Mouse (Mus musculus): ENCODE measurements at regions not wholly inside any gene's neighbourhood (a gene's known extent, or its start where the extent isn't known, plus 50 kb on each side); places are given as distances from the start of the nearest gene placed in this dataset.

DNA sequence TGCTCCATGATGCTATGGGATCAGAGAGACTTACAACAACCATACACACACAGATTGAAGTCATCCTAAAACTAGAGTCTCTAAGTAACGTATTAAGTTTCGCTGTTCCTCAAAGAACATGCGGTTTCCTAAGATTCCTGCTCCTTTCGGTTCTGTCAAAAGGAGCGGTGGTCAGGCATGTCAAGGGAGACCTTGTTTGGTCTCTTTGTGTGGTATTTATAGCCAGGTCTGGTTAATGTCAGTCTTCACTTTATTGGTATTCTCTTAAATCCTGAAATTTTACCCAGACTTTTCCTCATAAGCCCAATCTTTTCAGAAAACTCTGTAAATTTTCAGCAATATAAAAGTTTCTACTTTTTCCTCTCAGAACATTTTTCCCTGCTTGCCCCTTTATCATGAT is 166.5 kb downstream of the Isl1 start:
- no peak overlapping the region for H3K27ac ChIP-seq (ENCODE audit: low read depth, low read length)
- H3K9ac ChIP-seq (ENCODE audit: low read length) = no peak overlapping the region
- no peaks in the 10 kb centered on the region for H3K9me3 ChIP-seq (ENCODE audit: control insufficient read depth, low read length)
- WGBS = 86% methylated on average over 5 of the region's 5 CpGs
- H3K4me1 ChIP-seq (ENCODE audit: control insufficient read depth, insufficient read depth, low read length) = no peaks in the 10 kb centered on the region
- no peaks in the 10 kb centered on the region for H3K27me3 ChIP-seq (ENCODE audit: control insufficient read depth, insufficient read depth, low read length)
- H3K36me3 ChIP-seq (ENCODE audit: control insufficient read depth, insufficient read depth, low read length) = no peaks in the 10 kb centered on the region
- no peak overlapping the region for H3K4me3 ChIP-seq (ENCODE audit: low read depth, low read length)
- no peak overlapping the region for H3K4me2 ChIP-seq (ENCODE audit: low read depth)
- DNase-seq (ENCODE audit: low spot score) = no peak
- no peak for ATAC-seq (ENCODE audit: insufficient read depth, low FRiP score, low TSS enrichment)

DNA sequence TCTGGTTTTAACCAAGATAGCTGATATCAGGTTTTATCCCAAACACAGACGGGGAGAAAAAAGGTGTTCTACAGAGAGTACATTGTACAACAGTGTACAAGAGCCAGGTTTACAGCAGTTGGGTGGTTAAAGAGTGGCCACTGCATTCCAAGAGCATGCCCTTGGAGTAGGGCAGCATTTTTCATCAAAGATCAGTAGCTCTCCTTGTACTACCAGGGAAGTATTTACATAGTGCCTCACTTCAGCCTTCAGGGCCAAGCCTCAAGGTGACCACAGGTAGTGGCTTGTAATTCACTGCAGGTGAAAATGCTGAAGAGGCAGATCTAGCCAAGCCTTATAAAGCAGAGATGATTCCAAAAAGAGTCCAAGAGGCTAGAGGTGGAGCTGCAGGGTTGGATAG is 190.8 kb downstream of the Isl1 start:
- no peak for ATAC-seq (ENCODE audit: insufficient read depth, low FRiP score, low TSS enrichment)

DNA sequence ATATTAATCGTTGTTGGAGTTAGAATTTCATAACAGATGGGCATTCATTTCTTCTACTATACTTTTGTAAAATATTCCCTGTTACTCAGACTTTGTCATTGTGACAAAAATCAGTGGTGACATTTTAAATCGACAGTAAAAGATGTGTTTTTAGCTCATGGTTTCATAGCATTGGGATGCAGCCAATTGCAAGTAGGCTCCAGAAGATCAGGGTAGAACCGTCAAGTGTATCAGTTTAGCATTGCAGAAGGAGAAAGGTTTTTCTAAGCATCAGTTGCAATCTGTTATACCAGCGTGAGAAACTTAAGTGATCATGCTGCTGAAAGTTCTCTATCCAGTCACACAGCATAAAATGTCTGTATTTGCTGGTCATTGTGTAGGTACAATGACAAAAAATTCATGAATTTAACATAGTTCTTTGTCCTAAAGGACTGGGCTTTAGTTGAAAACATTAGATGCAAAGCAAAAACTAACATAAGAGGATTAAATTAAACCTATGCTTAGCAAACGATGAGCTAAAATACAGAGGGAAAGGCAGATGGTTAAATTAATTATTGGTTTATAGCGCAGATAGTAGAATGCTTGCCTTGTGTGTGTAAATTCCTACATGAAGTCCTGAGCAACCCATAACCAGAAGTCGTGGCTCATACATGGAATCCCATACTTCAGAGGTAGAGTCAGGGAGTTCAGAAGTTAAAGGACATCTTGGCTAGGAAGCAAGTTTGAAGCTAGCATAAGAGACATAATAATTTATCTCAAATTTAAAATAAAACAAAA is 198.3 kb downstream of the Isl1 start:
- no peaks in the 10 kb centered on the region for H3K4me1 ChIP-seq (ENCODE audit: control insufficient read depth, insufficient read depth, low read length)
- WGBS = 87% methylated on average over 7 of the region's 7 CpGs
- H3K9me3 ChIP-seq (ENCODE audit: control insufficient read depth, low read length) = no peaks in the 10 kb centered on the region
- no peak overlapping the region for H3K27ac ChIP-seq (ENCODE audit: low read depth, low read length)
- no peak overlapping the region for H3K9ac ChIP-seq (ENCODE audit: low read length)
- no peak for ATAC-seq (ENCODE audit: insufficient read depth, low FRiP score, low TSS enrichment)
- H3K4me3 ChIP-seq (ENCODE audit: low read depth, low read length) = no peak overlapping the region
- H3K4me2 ChIP-seq (ENCODE audit: low read depth) = no peak overlapping the region
- no peaks in the 10 kb centered on the region for H3K36me3 ChIP-seq (ENCODE audit: control insufficient read depth, insufficient read depth, low read length)
- no peak for DNase-seq (ENCODE audit: low spot score)
- H3K27me3 ChIP-seq (ENCODE audit: control insufficient read depth, insufficient read depth, low read length) = no peaks in the 10 kb centered on the region

More for the DNA sequence above, 190.8 kb downstream of the Isl1 start:
- no peaks in the 10 kb centered on the region for H3K4me1 ChIP-seq (ENCODE audit: control insufficient read depth, insufficient read depth, low read length)
- no peak overlapping the region for H3K27ac ChIP-seq (ENCODE audit: low read depth, low read length)
- WGBS = 88% methylated on average over 1 of the region's 1 CpGs
- H3K36me3 ChIP-seq (ENCODE audit: control insufficient read depth, insufficient read depth, low read length) = no peaks in the 10 kb centered on the region
- no peaks in the 10 kb centered on the region for H3K27me3 ChIP-seq (ENCODE audit: control insufficient read depth, insufficient read depth, low read length)
- no peaks in the 10 kb centered on the region for H3K9me3 ChIP-seq (ENCODE audit: control insufficient read depth, low read length)
- H3K9ac ChIP-seq (ENCODE audit: low read length) = no peak overlapping the region
- no peak overlapping the region for H3K4me3 ChIP-seq (ENCODE audit: low read depth, low read length)
- no peak overlapping the region for H3K4me2 ChIP-seq (ENCODE audit: low read depth)
- DNase-seq (ENCODE audit: low spot score) = no peak

DNA sequence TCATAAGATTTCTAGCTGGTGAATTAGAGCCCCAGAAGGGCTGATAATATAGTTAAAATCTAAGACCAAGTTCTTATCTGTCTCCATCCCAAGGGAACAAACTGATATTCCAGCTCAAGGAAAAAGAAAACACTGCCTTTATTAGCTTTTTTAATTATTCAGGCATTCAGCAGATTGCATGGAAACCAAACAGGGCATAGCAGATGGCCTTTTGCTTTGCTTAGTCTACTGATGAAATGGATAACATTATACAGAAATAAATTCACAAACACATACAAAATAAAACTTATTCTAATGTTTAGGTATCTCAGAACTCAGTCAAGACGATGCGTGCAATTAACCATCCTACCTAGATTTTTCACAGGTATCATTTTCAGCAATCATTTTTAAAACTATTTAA is 198.9 kb downstream of the Isl1 start:
- Histone ChIP-seq H3K9ac (ENCODE audit: low read length) (no peak overlapping the region), H3K9me3 (ENCODE audit: control insufficient read depth, low read length) (no peaks in the 10 kb centered on the region), H3K4me3 (ENCODE audit: low read depth, low read length) (no peak overlapping the region), H3K4me1 (ENCODE audit: control insufficient read depth, insufficient read depth, low read length) (no peaks in the 10 kb centered on the region), H3K27me3 (ENCODE audit: control insufficient read depth, insufficient read depth, low read length) (no peaks in the 10 kb centered on the region), H3K27ac (ENCODE audit: low read depth, low read length) (no peak overlapping the region), H3K36me3 (ENCODE audit: control insufficient read depth, insufficient read depth, low read length) (no peaks in the 10 kb centered on the region), H3K4me2 (ENCODE audit: low read depth) (no peak overlapping the region)
- no peak for DNase-seq (ENCODE audit: low spot score)
- WGBS = 92% methylated on average over 2 of the region's 2 CpGs
- no peak for ATAC-seq (ENCODE audit: insufficient read depth, low FRiP score, low TSS enrichment)

DNA sequence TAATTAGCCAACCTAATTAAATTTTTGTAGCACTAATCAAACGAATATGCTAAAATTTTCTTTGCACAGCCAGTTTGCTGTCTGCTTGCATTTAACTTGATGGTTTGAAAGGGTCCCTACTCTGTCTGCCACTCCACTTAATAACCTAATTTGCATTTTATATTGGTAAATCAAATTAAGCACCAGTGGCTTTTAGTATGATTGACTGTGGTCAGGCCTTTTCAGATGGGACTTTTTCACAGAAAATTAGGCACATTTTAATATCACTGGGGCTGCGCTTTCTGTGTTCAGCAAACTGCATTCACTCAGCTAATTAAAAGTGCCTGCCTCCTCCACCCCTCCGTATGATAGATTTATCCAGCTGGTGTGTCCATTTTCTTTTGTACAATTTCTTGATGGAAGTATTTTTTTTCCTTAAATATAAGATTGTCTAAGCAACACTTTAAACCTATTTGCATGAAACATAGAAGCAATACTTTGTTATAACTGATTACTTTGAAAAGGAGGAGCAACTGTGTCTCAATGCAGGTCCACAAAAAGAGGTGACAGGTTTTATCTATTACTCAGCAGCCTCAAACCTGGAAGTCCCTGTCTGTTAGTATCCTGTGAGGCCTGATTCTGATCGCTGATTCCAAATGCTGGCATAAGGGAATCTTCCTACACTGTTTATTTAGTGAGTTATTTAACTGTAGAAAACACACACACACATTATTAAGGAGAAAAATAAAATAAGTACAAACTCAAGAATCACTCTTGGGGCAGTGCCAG is 221.8 kb downstream of the Isl1 start:
- ATAC-seq (ENCODE audit: insufficient read depth, low FRiP score, low TSS enrichment) (0 out of 2 replicates have a peak, but pooled peaks have one; percentile 31), DNase-seq (ENCODE audit: low spot score) (no peak)
- Histone ChIP-seq H3K9ac (ENCODE audit: low read length) (no peak overlapping the region), H3K9me3 (ENCODE audit: control insufficient read depth, low read length) (no peaks in the 10 kb centered on the region), H3K27ac (ENCODE audit: low read depth, low read length) (no peak overlapping the region), H3K4me3 (ENCODE audit: low read depth, low read length) (no peak overlapping the region), H3K36me3 (ENCODE audit: control insufficient read depth, insufficient read depth, low read length) (no peaks in the 10 kb centered on the region), H3K4me1 (ENCODE audit: control insufficient read depth, insufficient read depth, low read length) (no peaks in the 10 kb centered on the region), H3K27me3 (ENCODE audit: control insufficient read depth, insufficient read depth, low read length) (no peaks in the 10 kb centered on the region), H3K4me2 (ENCODE audit: low read depth) (no peak overlapping the region)
- WGBS = 68% methylated on average over 4 of the region's 4 CpGs

DNA sequence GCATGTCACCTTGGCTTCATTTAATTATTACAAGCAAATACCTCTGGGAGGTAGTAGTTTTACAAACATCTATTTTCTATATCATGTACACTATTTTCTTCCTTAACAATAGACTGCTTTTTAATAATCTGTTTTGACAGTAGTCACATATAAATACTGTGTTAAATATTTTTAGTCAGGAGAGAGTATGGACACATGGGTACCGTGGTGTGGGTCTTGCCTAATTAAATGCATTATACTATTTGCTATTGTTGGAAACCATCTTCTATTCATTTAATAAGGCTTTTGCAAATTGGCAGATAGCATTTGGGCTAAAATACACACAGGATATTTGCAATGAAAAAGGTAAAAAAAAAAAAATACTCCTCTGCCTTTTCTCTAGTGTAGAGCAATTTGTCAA is 222.3 kb downstream of the Isl1 start:
- DNase-seq (ENCODE audit: low spot score) (no peak), ATAC-seq (ENCODE audit: insufficient read depth, low FRiP score, low TSS enrichment) (no peak)
- Histone ChIP-seq H3K27ac (ENCODE audit: low read depth, low read length) (no peak overlapping the region), H3K4me1 (ENCODE audit: control insufficient read depth, insufficient read depth, low read length) (no peaks in the 10 kb centered on the region), H3K36me3 (ENCODE audit: control insufficient read depth, insufficient read depth, low read length) (no peaks in the 10 kb centered on the region), H3K9ac (ENCODE audit: low read length) (no peak overlapping the region), H3K4me3 (ENCODE audit: low read depth, low read length) (no peak overlapping the region), H3K4me2 (ENCODE audit: low read depth) (no peak overlapping the region), H3K9me3 (ENCODE audit: control insufficient read depth, low read length) (no peaks in the 10 kb centered on the region), H3K27me3 (ENCODE audit: control insufficient read depth, insufficient read depth, low read length) (no peaks in the 10 kb centered on the region)
- WGBS = 65% methylated on average over 1 of the region's 1 CpGs

DNA sequence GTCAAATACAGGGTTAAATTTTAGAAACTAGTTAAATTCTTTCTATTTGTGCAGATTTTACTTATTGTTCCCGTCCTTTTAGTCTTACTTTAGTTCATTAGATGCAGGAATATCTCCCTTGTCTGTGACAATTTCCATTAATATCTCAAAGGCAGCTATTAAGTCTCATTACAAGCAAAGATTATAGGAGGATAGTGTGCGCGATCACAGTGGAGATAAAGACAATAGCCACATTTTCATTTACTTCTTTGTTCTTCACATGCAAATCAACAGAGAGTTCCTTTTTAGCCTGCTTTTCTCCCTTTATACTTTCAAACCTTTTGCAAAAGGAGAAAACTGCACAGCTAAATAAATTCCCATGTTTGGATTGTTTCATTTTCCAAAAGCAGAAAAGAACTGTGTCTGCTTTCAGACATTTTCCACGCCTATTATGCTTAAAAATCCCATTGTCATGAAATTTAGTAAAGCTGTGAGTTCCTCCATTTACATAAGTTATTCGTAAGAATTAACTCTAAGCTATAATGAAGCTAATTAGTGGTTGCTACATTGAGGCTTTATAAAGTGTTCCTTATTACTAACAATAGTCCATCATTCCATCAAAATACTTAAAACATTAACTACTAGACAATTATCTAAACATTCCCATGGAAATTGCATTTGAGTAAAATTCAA is 252.4 kb downstream of the Isl1 start:
- DNase-seq (ENCODE audit: low spot score) (no peak), ATAC-seq (ENCODE audit: insufficient read depth, low FRiP score, low TSS enrichment) (no peak)
- H3K27ac ChIP-seq (ENCODE audit: low read depth, low read length) = no peak overlapping the region
- H3K4me3 ChIP-seq (ENCODE audit: low read depth, low read length) = no peak overlapping the region
- no peaks in the 10 kb centered on the region for H3K4me1 ChIP-seq (ENCODE audit: control insufficient read depth, insufficient read depth, low read length)
- H3K36me3 ChIP-seq (ENCODE audit: control insufficient read depth, insufficient read depth, low read length) = no peaks in the 10 kb centered on the region
- no peak overlapping the region for H3K9ac ChIP-seq (ENCODE audit: low read length)
- H3K9me3 ChIP-seq (ENCODE audit: control insufficient read depth, low read length) = no peaks in the 10 kb centered on the region
- H3K27me3 ChIP-seq (ENCODE audit: control insufficient read depth, insufficient read depth, low read length) = no peaks in the 10 kb centered on the region
- no peak overlapping the region for H3K4me2 ChIP-seq (ENCODE audit: low read depth)
- 82% methylated on average over 5 of the region's 5 CpGs for WGBS

DNA sequence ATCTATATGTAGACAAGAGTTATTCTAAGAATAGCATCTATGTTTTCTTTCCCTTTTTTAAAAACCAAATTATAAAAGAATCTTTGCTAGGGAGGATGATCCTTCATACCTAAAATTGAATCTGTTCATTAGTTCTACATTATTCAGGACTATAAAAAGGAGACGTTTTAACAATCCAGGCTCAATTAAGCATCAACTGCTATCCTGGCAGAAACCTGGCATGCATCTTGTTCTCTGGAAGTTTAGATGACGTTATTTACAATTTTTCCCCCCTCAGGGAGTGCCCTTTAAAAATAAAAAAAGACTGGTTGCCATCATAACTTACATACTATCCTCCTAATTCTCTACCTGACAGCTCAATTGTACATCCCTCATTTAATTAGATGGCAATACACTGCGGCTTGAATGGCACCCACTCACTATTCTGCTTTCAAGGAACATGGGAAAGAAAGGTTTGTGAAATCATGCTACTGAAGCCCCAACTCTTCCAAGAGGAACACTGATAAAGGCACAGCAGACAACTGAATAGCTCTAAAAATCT is 253.3 kb downstream of the Isl1 start:
- Histone ChIP-seq H3K27ac (ENCODE audit: low read depth, low read length) (no peak overlapping the region), H3K9ac (ENCODE audit: low read length) (no peak overlapping the region), H3K4me1 (ENCODE audit: control insufficient read depth, insufficient read depth, low read length) (no peaks in the 10 kb centered on the region), H3K9me3 (ENCODE audit: control insufficient read depth, low read length) (no peaks in the 10 kb centered on the region), H3K36me3 (ENCODE audit: control insufficient read depth, insufficient read depth, low read length) (no peaks in the 10 kb centered on the region), H3K27me3 (ENCODE audit: control insufficient read depth, insufficient read depth, low read length) (no peaks in the 10 kb centered on the region), H3K4me2 (ENCODE audit: low read depth) (no peak overlapping the region), H3K4me3 (ENCODE audit: low read depth, low read length) (no peak overlapping the region)
- ATAC-seq (ENCODE audit: insufficient read depth, low FRiP score, low TSS enrichment) (no peak), DNase-seq (ENCODE audit: low spot score) (no peak)
- WGBS = 76% methylated on average over 3 of the region's 3 CpGs
